Mouse (Mus musculus) CH12.LX (cell line): ENCODE measurements around the gene Hpcal1. TPM values are rescaled to one million over a fixed set of nuclear protein-coding genes. Genes with fewer than 3 reads are reported as not detected.

Source experiments
- DNase-seq: peaks from one replicate; pipeline ENCODE4 v3.0.0-alpha.2; 2013; ENCODE audit errors: extremely low read depth
- H3K27ac ChIP-seq: 2 replicates; pipeline ENCODE4 v1.5.1; 2012; ENCODE audit warnings: low read depth, mild to moderate bottlenecking, control low read depth, moderate library complexity; ENCODE audit not compliant: insufficient read depth
- H3K27me3 ChIP-seq: replicated peaks from 2 replicates; pipeline ENCODE3; 2012; ENCODE audit warnings: inconsistent platforms
- H3K36me3 ChIP-seq, 2 experiments: replicated peaks in 1 of 2; 2 replicates each; pipeline versions ENCODE3 to v1.6.1; 2012; ENCODE audit warnings: inconsistent platforms in 1 of 2, low read length in 1 of 2, mild to moderate bottlenecking in 1 of 2, mixed read lengths in 1 of 2, moderate library complexity in 1 of 2; ENCODE audit not compliant: control insufficient read depth in 1 of 2, insufficient read depth in 1 of 2
- H3K4me1 ChIP-seq, 2 experiments: 2 replicates each; pipeline ENCODE4 v1.6.1; 2012; ENCODE audit warnings: inconsistent platforms in 1 of 2, moderate library complexity in 1 of 2; ENCODE audit not compliant: insufficient read depth in 2 of 2, control insufficient read depth in 1 of 2
- H3K4me2 ChIP-seq: 2 replicates; pipeline ENCODE4 v1.6.1; 2012; ENCODE audit warnings: low read depth, mild to moderate bottlenecking, control low read depth; ENCODE audit not compliant: poor library complexity, insufficient read depth, severe bottlenecking
- H3K4me3 ChIP-seq, 3 experiments: fragments of 150-350 bp in 1 of 3; sonication (generic) in 1 of 3; replicated peaks in 1 of 3; 2 replicates each; pipeline versions ENCODE3 to v1.5.1; 2011 to 2012; ENCODE audit warnings: low read depth in 2 of 3, low read length in 2 of 3, mild to moderate bottlenecking in 2 of 3, moderate library complexity in 2 of 3, control low read depth in 1 of 3, improper control_type of control experiment in 1 of 3, inconsistent platforms in 1 of 3, mixed read lengths in 1 of 3; ENCODE audit not compliant: poor library complexity in 1 of 3
- H3K79me2 ChIP-seq: replicated peaks from 2 replicates; pipeline ENCODE4 v1.6.1; 2012; ENCODE audit warnings: mild to moderate bottlenecking, moderate library complexity; ENCODE audit not compliant: control insufficient read depth, poor library complexity, insufficient read depth, severe bottlenecking; ENCODE audit errors: extremely low read depth
- H3K9ac ChIP-seq: 2 replicates; pipeline ENCODE4 v1.6.1; 2012; ENCODE audit warnings: low read depth, mild to moderate bottlenecking, control low read depth, moderate library complexity; ENCODE audit not compliant: insufficient read depth
- H3K9me3 ChIP-seq: replicated peaks from 2 replicates; pipeline ENCODE3; 2012; ENCODE audit warnings: low read length, inconsistent platforms, mixed read lengths
- BHLHE40 ChIP-seq: IDR thresholded peaks from 2 replicates; pipeline ENCODE4 v1.6.1; 2011; ENCODE audit warnings: mild to moderate bottlenecking, low read depth, low read length, improper control_type of control experiment
- CHD2 ChIP-seq: IDR thresholded peaks from 2 replicates; pipeline ENCODE4 v1.6.1; 2011; ENCODE audit warnings: low read length, improper control_type of control experiment
- ELF1 ChIP-seq: IDR thresholded peaks from 2 replicates; pipeline ENCODE4 v1.6.1; 2014; ENCODE audit warnings: low read depth, mild to moderate bottlenecking, inconsistent platforms, low read length, improper control_type of control experiment
- EP300 ChIP-seq: IDR thresholded peaks from 2 replicates; pipeline ENCODE4 v1.6.1; 2011; ENCODE audit warnings: low read length, improper control_type of control experiment
- JUN ChIP-seq: IDR thresholded peaks from 2 replicates; pipeline ENCODE4 v1.6.1; 2011; ENCODE audit warnings: low read depth, mild to moderate bottlenecking, low read length, improper control_type of control experiment, moderate library complexity; ENCODE audit not compliant: insufficient read depth
- MAFK ChIP-seq: IDR thresholded peaks from 2 replicates; pipeline ENCODE4 v1.6.1; 2011; ENCODE audit warnings: low read length, improper control_type of control experiment; ENCODE audit not compliant: insufficient replicate concordance
- MAX ChIP-seq: IDR thresholded peaks from 2 replicates; pipeline ENCODE4 v1.6.1; 2011; ENCODE audit warnings: low read length, improper control_type of control experiment
- NRF1 ChIP-seq: IDR thresholded peaks from 2 replicates; pipeline ENCODE4 v1.6.1; 2014; ENCODE audit warnings: low read depth, mild to moderate bottlenecking, inconsistent platforms, low read length, improper control_type of control experiment, moderate library complexity
- RAD21 ChIP-seq: IDR thresholded peaks from 2 replicates; pipeline ENCODE4 v1.6.1; 2011; ENCODE audit warnings: low read depth, mild to moderate bottlenecking, low read length, improper control_type of control experiment, moderate library complexity
- RCOR1 ChIP-seq: conservative IDR thresholded peaks from 2 replicates; pipeline ENCODE4 v1.6.1; 2012; ENCODE audit warnings: low read depth, mild to moderate bottlenecking, inconsistent platforms, low read length, improper control_type of control experiment
- TBP ChIP-seq: conservative IDR thresholded peaks from 2 replicates; pipeline ENCODE4 v1.6.1; 2011; ENCODE audit warnings: low read depth, low read length, improper control_type of control experiment
- ZKSCAN1 ChIP-seq: IDR thresholded peaks from 2 replicates; pipeline ENCODE4 v1.6.1; 2012; ENCODE audit warnings: low read depth, inconsistent platforms, low read length, improper control_type of control experiment, borderline replicate concordance
- dilution Hi-C: fragments of 300-500 bp; cut with MboI; formaldehyde crosslinking; loops from 2 replicates; pipeline ENCODE4 v1.14.3; 2020; ENCODE audit warnings: low sequenced_read_pairs; ENCODE audit not compliant: extremely low pct_unique_long_range_greater_than_20kb, extremely low pct_ligation_motif_present
- in situ Hi-C: fragments of 300-500 bp; cut with MboI; formaldehyde crosslinking; loops from 3 replicates; pipeline ENCODE4 v1.14.3; 2019; ENCODE audit warnings: low sequenced_read_pairs, low pct_ligation_motif_present, low pct_unique_long_range_greater_than_20kb, mixed read lengths
- polyA plus RNA-seq: library from polyadenylated mRNA; unstranded; fragments of >175 nt; gene quantifications from 2 replicates; pipeline ENCODE4 v1.2.1, GENCODE M21; 2012; ENCODE audit warnings: low read depth; ENCODE audit not compliant: insufficient read length
- total RNA-seq, 2 experiments: library from RNA; depleted of rRNA; stranded (reverse); fragments of 300-350 nt in 1 of 2; fragments of >200 nt in 1 of 2; gene quantifications; 2 replicates each; pipeline ENCODE4 v1.2.3; 2012 to 2014

Gene Hpcal1
- total and polyA plus RNA-seq, 3 experiments = 4.9 to 5.5 (median 4.9) TPM

DNA sequence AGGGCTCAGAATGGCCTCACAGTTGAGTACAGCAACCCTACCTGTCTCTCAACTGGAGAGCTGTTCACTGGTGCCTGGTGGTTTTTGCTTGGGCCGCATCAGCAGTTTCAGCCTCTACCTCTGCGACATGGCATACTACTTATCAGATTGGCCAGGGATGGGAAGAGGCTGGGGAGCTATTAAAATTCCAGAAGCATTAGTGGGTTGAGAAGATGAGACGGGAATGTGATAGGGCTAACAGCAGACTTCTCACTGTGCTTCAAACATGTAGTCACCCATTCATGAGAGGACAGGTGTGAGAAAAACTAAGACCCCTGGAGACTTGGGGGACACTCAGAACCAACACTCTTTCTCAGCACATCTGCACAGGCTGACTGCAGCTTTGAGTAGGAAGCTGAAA, 59.1 kb downstream of the Hpcal1 start:
- peaks cover 6 to 37% of the 10 kb centered on the region in 2 experiments; a peak in 3 of 4 replicates for H3K4me1 ChIP-seq
- H3K27ac ChIP-seq = no peak overlapping the region
- in situ Hi-C loops = no loop called here
- TF ChIP-seq EP300 (no peak), CHD2 (no peak), RCOR1 (no peak), TBP (no peak), RAD21 (no peak), ZKSCAN1 (no peak)
- dilution Hi-C loops = no loop called here
- H3K36me3 ChIP-seq = no peaks in the 10 kb centered on the region
- H3K4me3 ChIP-seq = no peak overlapping the region
- no peak overlapping the region for H3K4me2 ChIP-seq
- no peaks in the 10 kb centered on the region for H3K27me3 ChIP-seq
- no peak for DNase-seq
- no peaks in the 10 kb centered on the region for H3K79me2 ChIP-seq
- H3K9ac ChIP-seq = no peak overlapping the region
- no peaks in the 10 kb centered on the region for H3K9me3 ChIP-seq

DNA sequence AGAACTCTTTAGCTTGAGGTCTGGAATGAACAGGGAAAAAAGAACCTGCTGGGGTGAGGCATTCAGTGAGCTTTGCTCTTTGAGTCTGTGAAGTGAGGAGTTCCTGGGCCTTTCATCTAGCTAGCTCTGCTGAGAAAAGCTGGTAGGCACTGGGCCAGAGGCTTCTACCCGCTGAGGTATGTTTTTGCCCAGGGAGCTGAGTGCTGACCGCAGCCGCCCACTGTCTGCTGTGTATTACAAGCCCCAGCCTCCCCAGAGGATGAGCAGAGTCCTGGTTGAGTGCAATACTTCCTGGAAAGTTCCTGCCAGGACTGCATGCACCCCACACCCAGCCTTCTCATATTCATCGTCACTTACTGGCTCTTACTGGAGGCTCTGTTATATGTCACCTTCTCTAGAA, 59.8 kb downstream of the Hpcal1 start:
- Histone ChIP-seq H3K4me3 (no peak overlapping the region), H3K4me2 (no peak overlapping the region), H3K27me3 (no peaks in the 10 kb centered on the region), H3K9ac (no peak overlapping the region), H3K36me3 (no peaks in the 10 kb centered on the region), H3K79me2 (no peaks in the 10 kb centered on the region), H3K27ac (no peak overlapping the region), H3K9me3 (no peaks in the 10 kb centered on the region), H3K4me1 (peaks cover 6 to 37% of the 10 kb centered on the region in 2 experiments; a peak in 3 of 4 replicates)
- dilution Hi-C loops = no loop called here
- in situ Hi-C loops = no loop called here
- peak; percentile 55 for DNase-seq
- TF ChIP-seq EP300 (peak; percentile 30; the same call in 1 of the 2 replicates), JUN (no peak)

DNA sequence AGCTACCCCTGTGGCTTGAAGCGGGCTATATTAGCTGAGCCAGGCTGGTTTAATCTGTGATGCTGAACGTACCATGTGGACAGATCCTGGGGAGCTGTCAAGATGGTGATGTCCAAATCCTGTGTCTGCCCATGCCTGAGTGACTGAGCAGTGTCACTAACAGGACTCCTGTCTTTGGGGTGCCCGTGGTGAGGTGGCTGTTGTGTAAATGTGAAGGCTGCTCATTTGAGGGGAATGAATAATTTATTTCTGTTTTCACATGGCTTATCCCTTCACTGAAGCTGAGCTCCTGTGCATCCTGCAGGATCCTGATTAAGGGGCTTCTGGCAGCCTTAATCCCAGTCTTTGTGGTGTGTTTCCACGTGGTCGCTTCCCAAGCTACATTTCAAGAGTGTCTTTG, 62.2 kb downstream of the Hpcal1 start:
- no peak overlapping the region for H3K4me3 ChIP-seq
- dilution Hi-C loops (no loop called here), in situ Hi-C loops (no loop called here)
- H3K27ac ChIP-seq = no peak overlapping the region
- peaks cover 6 to 25% of the 10 kb centered on the region in 2 experiments; a peak in 3 of 4 replicates for H3K4me1 ChIP-seq
- H3K36me3 ChIP-seq = no peaks in the 10 kb centered on the region
- TF ChIP-seq MAFK (no peak), BHLHE40 (no peak), ELF1 (no peak), MAX (no peak), NRF1 (no peak), EP300 (no peak)
- no peak overlapping the region for H3K4me2 ChIP-seq
- DNase-seq = no peak
- H3K9me3 ChIP-seq = no peaks in the 10 kb centered on the region
- H3K79me2 ChIP-seq = no peaks in the 10 kb centered on the region
- no peaks in the 10 kb centered on the region for H3K27me3 ChIP-seq
- H3K9ac ChIP-seq = no peak overlapping the region
